Mouse (Mus musculus) yolk sac, embryonic 10.5 days (tissue): ENCODE data around the gene Irf4.

Experiments
- DNase-seq: peaks from one replicate; pipeline ENCODE4 v3.0.0-alpha.2; 2017; ENCODE audit warnings: low spot score

Irf4 gene

GRCm38 (mm10) chr13:30801886-30802285 lies 52.9 kb downstream of the Irf4 start:
- no peak for DNase-seq

GRCm38 (mm10) chr13:30802336-30802955 lies 53.4 kb downstream of the Irf4 start:
- DNase-seq: no peak

DNA sequence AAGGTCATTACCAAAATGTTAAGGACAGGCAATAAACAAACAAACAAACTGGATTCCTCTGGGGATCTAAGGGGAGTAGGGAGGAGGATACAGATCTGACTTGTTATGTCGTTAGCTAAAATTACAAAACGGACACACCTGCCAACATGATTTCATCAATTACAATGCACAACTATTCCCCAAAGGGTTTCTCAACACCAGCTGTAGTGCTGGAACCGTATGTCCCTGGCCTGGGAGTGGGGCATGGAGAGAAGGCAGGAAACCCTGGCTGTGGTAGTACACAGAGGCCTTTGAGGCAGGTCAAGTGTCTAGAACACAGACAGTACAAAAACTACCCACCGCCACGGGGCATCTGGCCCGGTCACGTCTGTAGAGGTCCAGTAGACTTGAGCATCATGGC lies 60.2 kb downstream of the Irf4 start:
- no peak for DNase-seq

- DNase-seq: no peak
These were observed 64.4 kb downstream of the Irf4 start for GRCm38 (mm10) chr13:30813464-30813863.

- DNase-seq: no peak
These were observed 65.2 kb downstream of the Irf4 start for GRCm38 (mm10) chr13:30814256-30814655.
